28 mouse cellular contexts compared by ENCODE assay signal in the genomic region with DNA sequence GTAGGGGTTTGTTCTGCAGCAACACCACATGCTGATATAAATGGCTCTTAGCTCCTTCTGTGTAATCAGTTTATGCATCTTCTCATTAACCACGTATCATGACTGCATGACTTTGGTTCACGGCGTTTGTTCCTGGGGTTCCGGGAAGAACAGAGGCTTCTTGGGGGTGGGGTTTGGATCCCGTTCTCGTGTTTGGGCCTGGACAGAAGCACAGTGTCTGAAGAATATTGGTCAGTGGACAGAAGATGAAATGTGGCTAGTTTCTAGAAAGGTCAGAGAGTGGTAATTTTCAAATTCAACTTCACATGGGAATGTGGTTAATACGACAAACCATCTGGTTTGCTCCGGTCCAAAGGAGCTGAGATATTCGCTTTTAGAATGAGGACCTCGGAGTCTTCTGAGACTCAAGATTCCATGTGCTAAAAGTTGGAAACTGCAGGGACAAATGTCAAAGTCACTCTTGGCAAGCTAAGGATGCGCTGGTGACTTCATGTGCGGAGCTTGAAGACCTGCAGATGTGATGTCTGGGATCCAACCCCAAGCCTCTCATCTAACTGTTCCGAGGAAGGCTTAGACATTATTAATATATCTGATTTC. TPM values are rescaled to one million over a fixed set of nuclear protein-coding genes. Genes with fewer than 3 reads are reported as not detected.
DNase-seq lines count a peak whose midpoint lies in the region; ATAC-seq lines count a peak whose summit lies in the region.
"Had no signal": no experiment of that assay in that cellular context is flagged by ENCODE, and none has a peak within 500 bp of the region (broad histone marks: within the 10 kb centered on the region; RNA-seq: fewer than 3 reads in every experiment).

No protein-coding gene starts in this region.

- no peaks in the 10 kb centered on the region for H3K27me3 ChIP-seq in kidney, embryonic 15.5 days
- H3K27me3 ChIP-seq: hindbrain, embryonic 13.5 days had no signal

- H3K27ac ChIP-seq in kidney, embryonic 15.5 days: no peak overlapping the region
- H3K27ac ChIP-seq: forebrain, embryonic 10.5 days; heart, embryonic 10.5 days; hindbrain, embryonic 13.5 days; layer of hippocampus, adult 2 months had no signal

- H3K4me2 ChIP-seq in kidney, embryonic 15.5 days: no peak overlapping the region
- H3K4me2 ChIP-seq: hindbrain, embryonic 13.5 days had no signal

- no peak overlapping the region for H3K9ac ChIP-seq in kidney, embryonic 15.5 days
- H3K9ac ChIP-seq: forebrain, postnatal 0 days; hindbrain, embryonic 13.5 days; liver, postnatal 0 days had no signal

- H3K4me1 ChIP-seq in kidney, embryonic 15.5 days: no peaks in the 10 kb centered on the region
- H3K4me1 ChIP-seq: forebrain, embryonic 10.5 days; heart, embryonic 10.5 days; hindbrain, embryonic 13.5 days had no signal

- peak; percentile 19 for DNase-seq in gastrocnemius, adult 18-20 months (ENCODE audit: low spot score)
- DNase-seq in gastrocnemius, postnatal 36 days: no peak
- DNase-seq in heart, adult 9 months (ENCODE audit: low spot score in 2 of 2): peak; percentile 17 to 20
- no peak for DNase-seq in heart, postnatal 36 days
- DNase-seq in kidney, postnatal 4 days: peak; percentile 40 to 55
- DNase-seq in skeletal muscle tissue, adult 2 months (ENCODE audit: low read depth, low spot score): peak; percentile 25
- no peak for DNase-seq in urinary bladder, postnatal 10 days (ENCODE audit: low spot score)
- DNase-seq: adrenal gland, postnatal 10 days; cerebellum, adult 18-20 months; cerebellum, postnatal 14 days; forebrain, postnatal 0 days; liver, postnatal 0 days; midbrain, embryonic 14.5 days; right cerebral cortex, postnatal 14 days; thymus, postnatal 14 days had no signal

- H3K9me3 ChIP-seq in kidney, embryonic 15.5 days (replicated peaks): no peaks in the 10 kb centered on the region
- H3K9me3 ChIP-seq: heart, embryonic 10.5 days had no signal

- intact Hi-C loops in gastrocnemius, postnatal 36 days (cut with DNase I): no loop called here
- intact Hi-C loops in heart, postnatal 36 days (cut with DNase I): no loop called here

- H3K4me3 ChIP-seq in kidney, embryonic 15.5 days (replicated peaks): no peak overlapping the region
- H3K4me3 ChIP-seq: forebrain, embryonic 10.5 days; heart, embryonic 10.5 days; hindbrain, embryonic 13.5 days; layer of hippocampus, adult 2 months; megakaryocyte, embryonic 14.5 days had no signal

- no peaks in the 10 kb centered on the region for H3K36me3 ChIP-seq in kidney, embryonic 15.5 days
- H3K36me3 ChIP-seq: forebrain, embryonic 10.5 days; heart, embryonic 10.5 days; hindbrain, embryonic 13.5 days had no signal

- no peak for ATAC-seq in kidney, embryonic 15.5 days (replicated peaks; ENCODE audit: low FRiP score)
- ATAC-seq: forebrain, postnatal 0 days; liver, postnatal 0 days had no signal

- WGBS in kidney, embryonic 15.5 days: 90% methylated on average over 13 of the region's 13 CpGs

RNA-seq across cellular contexts. Expression of a gene that starts 35.3 kb away (rescaled TPM):
- total RNA-seq in gastrocnemius, adult 18-20 months (2021): not detected
- not detected for total RNA-seq in gastrocnemius, postnatal 36 days (2021)
- total RNA-seq in heart, postnatal 36 days (2021): not detected
- not detected in 2 replicates for polyA plus RNA-seq in kidney, embryonic 15.5 days (2015; fragmentation: Nextera tagmentation; extraction: Ambion mirVana)
- total RNA-seq: adrenal gland, postnatal 10 days; forebrain, postnatal 0 days; heart, postnatal 14 days; layer of hippocampus, adult 2 months; layer of hippocampus, postnatal 25 days; liver, adult 2 months had no signal
- polyA plus RNA-seq: embryonic facial prominence, embryonic 11.5 days; forebrain, embryonic 10.5 days; forebrain, postnatal 0 days; heart, embryonic 10.5 days; hindbrain, embryonic 13.5 days; limb, embryonic 11.5 days; liver, adult 2 months; midbrain, embryonic 14.5 days; neural tube, embryonic 11.5 days; spleen, adult 2 months had no signal

Comparison
In these comparisons a context has a peak if more than half of its experiments do, and no peak if none do; other contexts are left out.
1. DNase-seq: peak in gastrocnemius, adult 18-20 months (single experiment), heart, adult 9 months (2 of 2), kidney, postnatal 4 days (2 of 2) and skeletal muscle tissue, adult 2 months (single experiment); none in gastrocnemius, postnatal 36 days (0 of 2), heart, postnatal 36 days (0 of 2) and urinary bladder, postnatal 10 days (single experiment).